Mouse (Mus musculus): ENCODE measurements around the gene Zfp292. TPM values are rescaled to one million over a fixed set of nuclear protein-coding genes. Genes with fewer than 3 reads are reported as not detected.

Zfp292 gene
- polyA plus RNA-seq, 1 experiment from 2014 or later, result 52.8 TPM

GRCm38 (mm10) chr4:34887295-34887694 lies 4.5 kb upstream of the Zfp292 start:
- peak overlapping the region; percentile 82 for H3K4me2 ChIP-seq (ENCODE audit: low read length)
- DNase-seq (no peak), ATAC-seq (ENCODE audit: low FRiP score, low TSS enrichment) (no peak)
- H3K9me3 ChIP-seq (ENCODE audit: control insufficient read depth, low read length), result no peaks in the 10 kb centered on the region
- 0 out of 2 replicates have a peak, but pooled peaks cover 5% of the 10 kb centered on the region for H3K27me3 ChIP-seq (ENCODE audit: control insufficient read depth, insufficient read depth, low read length)
- H3K27ac ChIP-seq (replicated peaks; ENCODE audit: low read depth, low read length), result peak overlapping the region; percentile 93; the same call in 1 of the 2 replicates
- no peaks in the 10 kb centered on the region for H3K36me3 ChIP-seq (ENCODE audit: control insufficient read depth, insufficient read depth, low read length)
- peak overlapping the region; percentile 80 for H3K9ac ChIP-seq (replicated peaks; ENCODE audit: low read length)
- peaks cover 14% of the 10 kb centered on the region for H3K4me1 ChIP-seq (ENCODE audit: control insufficient read depth, insufficient read depth, low read length)
- WGBS, result 12% methylated on average over 7 of the region's 7 CpGs
- H3K4me3 ChIP-seq (replicated peaks; ENCODE audit: low read depth, low read length), result peak overlapping the region; percentile 70

- H3K27ac ChIP-seq (replicated peaks; ENCODE audit: low read depth, low read length), result peak overlapping the region; percentile 93
- H3K9me3 ChIP-seq (ENCODE audit: control insufficient read depth, low read length), result no peaks in the 10 kb centered on the region
- peak overlapping the region; percentile 82 for H3K4me2 ChIP-seq (ENCODE audit: low read length)
- H3K4me3 ChIP-seq (replicated peaks; ENCODE audit: low read depth, low read length), result peak overlapping the region; percentile 70
- H3K27me3 ChIP-seq (ENCODE audit: control insufficient read depth, insufficient read depth, low read length), result 0 out of 2 replicates have a peak, but pooled peaks cover 5% of the 10 kb centered on the region
- DNase-seq (peak; percentile 89), ATAC-seq (ENCODE audit: low FRiP score, low TSS enrichment) (peak; percentile 62)
- peak overlapping the region; percentile 80 for H3K9ac ChIP-seq (replicated peaks; ENCODE audit: low read length)
- under 1% methylated on average over 48 of the region's 48 CpGs for WGBS
- no peaks in the 10 kb centered on the region for H3K36me3 ChIP-seq (ENCODE audit: control insufficient read depth, insufficient read depth, low read length)
- peaks cover 16% of the 10 kb centered on the region for H3K4me1 ChIP-seq (ENCODE audit: control insufficient read depth, insufficient read depth, low read length)
Measured at GRCm38 (mm10) chr4:34886490-34887111, 3.8 kb upstream of the Zfp292 start.

- 62% methylated on average over 9 of the region's 9 CpGs for WGBS
Measured at GRCm38 (mm10) chr4:34885631-34886351, 3.0 kb upstream of the Zfp292 start.

GRCm38 (mm10) chr4:34883366-34884029 lies 738 bp upstream of the Zfp292 start:
- Histone ChIP-seq H3K4me1 (ENCODE audit: control insufficient read depth, insufficient read depth, low read length) (peaks cover 30% of the 10 kb centered on the region), H3K4me2 (ENCODE audit: low read length) (peak overlapping the region; percentile 77), H3K27ac (replicated peaks; ENCODE audit: low read depth, low read length) (peak overlapping the region; percentile 100), H3K27me3 (ENCODE audit: control insufficient read depth, insufficient read depth, low read length) (0 out of 2 replicates have a peak, but pooled peaks cover under 1% of the 10 kb centered on the region), H3K4me3 (replicated peaks; ENCODE audit: low read depth, low read length) (peak overlapping the region; percentile 90), H3K9ac (replicated peaks; ENCODE audit: low read length) (peak overlapping the region; percentile 100), H3K36me3 (ENCODE audit: control insufficient read depth, insufficient read depth, low read length) (no peaks in the 10 kb centered on the region), H3K9me3 (ENCODE audit: control insufficient read depth, low read length) (no peaks in the 10 kb centered on the region)
- 44% methylated on average over 16 of the region's 16 CpGs for WGBS
- DNase-seq (no peak), ATAC-seq (ENCODE audit: low FRiP score, low TSS enrichment) (no peak)

More at GRCm38 (mm10) chr4:34885631-34886351, 3.0 kb upstream of the Zfp292 start:
- Histone ChIP-seq H3K27ac (replicated peaks; ENCODE audit: low read depth, low read length) (peak overlapping the region; percentile 93), H3K9me3 (ENCODE audit: control insufficient read depth, low read length) (no peaks in the 10 kb centered on the region), H3K9ac (replicated peaks; ENCODE audit: low read length) (peak overlapping the region; percentile 80; the same call in 1 of the 2 replicates), H3K4me1 (ENCODE audit: control insufficient read depth, insufficient read depth, low read length) (peaks cover 24% of the 10 kb centered on the region), H3K36me3 (ENCODE audit: control insufficient read depth, insufficient read depth, low read length) (no peaks in the 10 kb centered on the region), H3K27me3 (ENCODE audit: control insufficient read depth, insufficient read depth, low read length) (0 out of 2 replicates have a peak, but pooled peaks cover 5% of the 10 kb centered on the region), H3K4me2 (ENCODE audit: low read length) (peak overlapping the region; percentile 82), H3K4me3 (replicated peaks; ENCODE audit: low read depth, low read length) (peak overlapping the region; percentile 70)
- no peak for ATAC-seq (ENCODE audit: low FRiP score, low TSS enrichment)
- DNase-seq, result no peak

GRCm38 (mm10) chr4:34882291-34882769 lies 430 bp downstream of the Zfp292 start:
- Histone ChIP-seq H3K4me3 (replicated peaks; ENCODE audit: low read depth, low read length) (peak overlapping the region; percentile 90), H3K9me3 (ENCODE audit: control insufficient read depth, low read length) (no peaks in the 10 kb centered on the region), H3K4me2 (ENCODE audit: low read length) (peak overlapping the region; percentile 77), H3K9ac (replicated peaks; ENCODE audit: low read length) (peak overlapping the region; percentile 100), H3K36me3 (ENCODE audit: control insufficient read depth, insufficient read depth, low read length) (no peaks in the 10 kb centered on the region; the same call in 1 of the 2 replicates), H3K4me1 (ENCODE audit: control insufficient read depth, insufficient read depth, low read length) (peaks cover 27% of the 10 kb centered on the region), H3K27me3 (ENCODE audit: control insufficient read depth, insufficient read depth, low read length) (no peaks in the 10 kb centered on the region), H3K27ac (replicated peaks; ENCODE audit: low read depth, low read length) (peak overlapping the region; percentile 100)
- DNase-seq, result peak; percentile 84
- WGBS, result under 1% methylated on average over 57 of the region's 58 CpGs
- peak; percentile 78 for ATAC-seq (ENCODE audit: low FRiP score, low TSS enrichment)

GRCm38 (mm10) chr4:34881851-34882250 lies 909 bp downstream of the Zfp292 start:
- no peak for DNase-seq
- Histone ChIP-seq H3K4me3 (replicated peaks; ENCODE audit: low read depth, low read length) (peak overlapping the region; percentile 90), H3K4me1 (ENCODE audit: control insufficient read depth, insufficient read depth, low read length) (peaks cover 26% of the 10 kb centered on the region), H3K27me3 (ENCODE audit: control insufficient read depth, insufficient read depth, low read length) (no peaks in the 10 kb centered on the region), H3K27ac (replicated peaks; ENCODE audit: low read depth, low read length) (peak overlapping the region; percentile 100), H3K36me3 (ENCODE audit: control insufficient read depth, insufficient read depth, low read length) (no peaks in the 10 kb centered on the region; the same call in 1 of the 2 replicates), H3K4me2 (ENCODE audit: low read length) (peak overlapping the region; percentile 77), H3K9me3 (ENCODE audit: control insufficient read depth, low read length) (no peaks in the 10 kb centered on the region), H3K9ac (replicated peaks; ENCODE audit: low read length) (peak overlapping the region; percentile 100)
- no peak for ATAC-seq (ENCODE audit: low FRiP score, low TSS enrichment)
- 12% methylated on average over 4 of the region's 4 CpGs for WGBS

- H3K27me3 ChIP-seq (ENCODE audit: control insufficient read depth, insufficient read depth, low read length), result no peaks in the 10 kb centered on the region
- H3K9me3 ChIP-seq (ENCODE audit: control insufficient read depth, low read length), result no peaks in the 10 kb centered on the region
- no peaks in the 10 kb centered on the region; the same call in 1 of the 2 replicates for H3K36me3 ChIP-seq (ENCODE audit: control insufficient read depth, insufficient read depth, low read length)
- H3K27ac ChIP-seq (replicated peaks; ENCODE audit: low read depth, low read length), result no peak overlapping the region
- H3K4me1 ChIP-seq (ENCODE audit: control insufficient read depth, insufficient read depth, low read length), result peaks cover 24% of the 10 kb centered on the region
- DNase-seq, result no peak
- ATAC-seq (ENCODE audit: low FRiP score, low TSS enrichment), result no peak
- H3K4me2 ChIP-seq (ENCODE audit: low read length), result peak overlapping the region; percentile 77
- peak overlapping the region; percentile 100 for H3K9ac ChIP-seq (replicated peaks; ENCODE audit: low read length)
- 86% methylated on average over 10 of the region's 10 CpGs for whole genome bisulfite sequencing
- H3K4me3 ChIP-seq (replicated peaks; ENCODE audit: low read depth, low read length), result peak overlapping the region; percentile 90
Measured at GRCm38 (mm10) chr4:34880921-34881650, 1.7 kb downstream of the Zfp292 start.

GRCm38 (mm10) chr4:34874234-34874633 lies 8.5 kb downstream of the Zfp292 start:
- Histone ChIP-seq H3K9ac (replicated peaks; ENCODE audit: low read length) (no peak overlapping the region), H3K4me2 (ENCODE audit: low read length) (no peak overlapping the region), H3K4me3 (replicated peaks; ENCODE audit: low read depth, low read length) (no peak overlapping the region), H3K36me3 (ENCODE audit: control insufficient read depth, insufficient read depth, low read length) (no peaks in the 10 kb centered on the region; the same call in 1 of the 2 replicates), H3K9me3 (ENCODE audit: control insufficient read depth, low read length) (no peaks in the 10 kb centered on the region), H3K4me1 (ENCODE audit: control insufficient read depth, insufficient read depth, low read length) (no peaks in the 10 kb centered on the region), H3K27me3 (ENCODE audit: control insufficient read depth, insufficient read depth, low read length) (no peaks in the 10 kb centered on the region), H3K27ac (replicated peaks; ENCODE audit: low read depth, low read length) (no peak overlapping the region)
- 81% methylated on average over 1 of the region's 1 CpGs for WGBS
- DNase-seq (no peak), ATAC-seq (ENCODE audit: low FRiP score, low TSS enrichment) (no peak)

All from midbrain, embryonic 14.5 days (tissue).